Mouse (Mus musculus) T-helper 2 cell (primary cell): ENCODE results near the gene Zfp936.
"Not testable (repeated sequence)": the region's sequence is repeated elsewhere in the genome, so short reads cannot be mapped to it uniquely, and the experiment has no call there.

ENCODE experiments used
- in situ Hi-C: fragments of 300-600 bp; cut with MboI, MseI; formaldehyde crosslinking; loops from one replicate; pipeline ENCODE4 v1.15.1; 2025; ENCODE audit warnings: high pct_unique_total_duplicates

The Zfp936 gene

DNA sequence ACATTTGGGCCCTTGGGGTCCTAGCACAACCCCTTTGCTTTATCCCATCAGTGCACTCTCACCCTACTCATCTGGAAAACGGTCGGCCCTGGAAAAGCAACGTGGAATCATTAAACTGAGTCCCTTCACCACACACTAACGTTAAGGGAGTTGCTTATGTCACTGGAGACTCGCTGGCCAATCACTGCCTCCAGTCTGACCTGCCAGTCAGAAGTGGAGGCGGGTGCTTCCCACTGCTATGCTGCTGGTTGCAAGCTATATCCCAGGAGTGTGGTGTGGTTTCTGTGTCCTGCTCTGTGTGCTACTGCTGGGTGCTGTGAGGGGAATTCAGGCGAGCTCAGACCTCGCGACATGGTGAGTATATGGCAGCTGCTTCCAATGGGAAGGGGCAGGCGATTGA lies at the start of gene Zfp936:
Gene Zfp936 (plus strand): TSS at position 301 of the 400 bp plus-strand sequence.
- in situ Hi-C loops: loop anchor here (10.0 kb wide), 1 partner anchor 469 kb away; the partner anchor contains the start of gene Zfp976

DNA sequence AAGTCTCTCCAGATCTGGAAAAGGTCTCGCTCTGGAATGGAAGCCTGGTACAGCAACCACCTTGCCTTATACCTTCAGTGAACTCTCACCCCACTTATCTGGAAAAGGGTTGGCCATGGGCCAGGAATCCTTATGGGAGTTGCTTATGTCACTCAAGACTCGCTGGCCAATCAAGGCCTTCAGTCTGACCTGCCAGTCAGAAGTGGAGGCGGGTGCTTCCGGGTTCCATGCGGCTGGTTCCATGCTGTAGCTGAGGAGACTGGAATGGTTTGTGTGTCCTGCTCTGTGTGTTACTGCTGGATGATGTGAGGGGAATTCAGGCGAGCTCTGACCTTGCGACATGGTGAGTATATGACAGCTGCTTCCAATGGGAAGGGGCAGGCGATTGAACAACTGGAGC lies 36.2 kb upstream of the Zfp936 start:
- in situ Hi-C loops: no loop called here

- in situ Hi-C loops: loop anchor here (5.0 kb wide), 1 partner anchor 74 kb away; no protein-coding TSS in a partner anchor
Measured at GRCm38 (mm10) chr7:43128691-43129090, 14.7 kb downstream of the Zfp936 start.

GRCm38 (mm10) chr7:43164121-43164520 lies 50.1 kb downstream of the Zfp936 start:
- in situ Hi-C loops: not testable (repeated sequence)

- in situ Hi-C loops: not testable (repeated sequence)
Measured at GRCm38 (mm10) chr7:43167101-43167500, 53.1 kb downstream of the Zfp936 start.

- in situ Hi-C loops: not testable (repeated sequence)
Measured at GRCm38 (mm10) chr7:43167811-43168210, 53.8 kb downstream of the Zfp936 start.

DNA sequence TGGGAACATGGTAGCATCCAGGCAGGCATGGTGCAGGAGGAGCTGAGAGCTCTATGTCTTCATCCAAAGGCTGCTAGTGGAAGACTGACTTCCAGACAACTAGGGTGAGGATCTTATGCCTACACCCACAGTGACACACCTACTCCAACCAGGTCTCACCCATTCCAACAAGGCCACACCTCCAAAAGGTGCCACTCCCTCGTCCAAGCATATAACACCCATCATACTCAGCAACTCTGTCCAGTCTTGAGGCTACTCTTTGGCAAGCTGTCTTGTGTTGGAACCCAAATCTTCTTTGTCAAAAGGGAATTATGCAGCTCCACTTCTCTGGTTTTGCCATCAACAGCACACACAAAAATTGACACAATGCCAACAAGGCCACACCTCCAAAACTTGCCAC lies 54.2 kb downstream of the Zfp936 start:
- in situ Hi-C loops: not testable (repeated sequence)

- in situ Hi-C loops: loop anchor here (5.0 kb wide), 1 partner anchor 40 kb away; no protein-coding TSS in a partner anchor
Measured at GRCm38 (mm10) chr7:43177003-43177702, 63.1 kb downstream of the Zfp936 start.

GRCm38 (mm10) chr7:43213781-43214180 lies 99.8 kb downstream of the Zfp936 start:
- in situ Hi-C loops: loop anchor here (25.0 kb wide), 1 partner anchor 1926 kb away; no protein-coding TSS in a partner anchor
